Comparison of ENCODE assay signal across 8 mouse cellular contexts in the genomic region with DNA sequence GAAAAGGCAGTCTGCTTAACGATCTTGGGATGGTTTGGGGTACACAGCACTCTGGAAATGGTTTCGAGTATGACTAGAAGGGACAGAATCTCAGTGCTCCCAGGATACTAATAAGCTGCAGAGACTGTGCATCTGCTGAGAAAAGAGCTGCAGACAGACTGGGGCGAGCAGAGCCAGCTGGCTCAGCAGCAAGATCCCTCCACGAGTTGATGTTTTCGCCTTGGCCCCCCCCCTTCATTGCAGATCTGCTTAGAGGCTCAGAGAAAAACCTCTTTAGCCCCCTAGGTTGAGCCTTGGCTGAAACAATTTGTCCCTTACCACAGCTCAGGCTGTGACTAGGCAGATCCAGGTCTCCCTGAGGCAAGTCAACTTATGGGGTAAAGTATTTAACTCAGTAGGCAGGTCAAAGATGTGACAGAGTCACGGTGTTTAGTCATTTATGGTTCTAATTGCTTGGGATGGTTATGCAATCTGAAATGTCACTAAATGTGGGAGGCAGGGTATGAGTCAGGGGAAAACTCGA. TPM values are rescaled to one million over a fixed set of nuclear protein-coding genes. Genes with fewer than 3 reads are reported as not detected.
DNase-seq lines count a peak whose midpoint lies in the region; ATAC-seq and TF ChIP-seq lines count a peak whose summit lies in the region.

No protein-coding gene starts in this region.

- no peaks in the 10 kb centered on the region for H3K27me3 ChIP-seq in forebrain, postnatal 0 days (ENCODE audit: insufficient read depth, low read length)
- no peaks in the 10 kb centered on the region for H3K27me3 ChIP-seq in liver, embryonic 12.5 days (replicated peaks)

- WGBS in forebrain, postnatal 0 days, result 40% methylated on average over 7 of the region's 7 CpGs
- WGBS in liver, embryonic 12.5 days (ENCODE audit: insufficient replicate concordance), result 47% methylated on average over 7 of the region's 7 CpGs

- 0 out of 2 replicates have a peak, but pooled peaks cover 5% of the 10 kb centered on the region for H3K4me1 ChIP-seq in forebrain, postnatal 0 days (ENCODE audit: insufficient read depth)
- H3K4me1 ChIP-seq in liver, embryonic 12.5 days, result no peaks in the 10 kb centered on the region

- H3K36me3 ChIP-seq in forebrain, postnatal 0 days (ENCODE audit: insufficient read depth), result no peaks in the 10 kb centered on the region; the same call in none of the 2 replicates
- H3K36me3 ChIP-seq in liver, embryonic 12.5 days, result no peaks in the 10 kb centered on the region

- H3K9me3 ChIP-seq in forebrain, postnatal 0 days (ENCODE audit: low read length), result no peaks in the 10 kb centered on the region
- H3K9me3 ChIP-seq in liver, embryonic 12.5 days (replicated peaks), result no peaks in the 10 kb centered on the region

- H3K27ac ChIP-seq in forebrain, postnatal 0 days (ENCODE audit: low read depth, low read length), result peak overlapping the region; percentile 24
- no peak overlapping the region for H3K27ac ChIP-seq in liver, embryonic 12.5 days

- DNase-seq in gastrocnemius, postnatal 25 days, result peak; percentile 23
- DNase-seq in gastrocnemius, adult 8-10 months (ENCODE audit: low spot score in 2 of 2), result no peak
- DNase-seq in retina, adult 2 months (ENCODE audit: low read depth, low spot score), result peak; percentile 43
- DNase-seq in retina, embryonic 14.5 days (ENCODE audit: low spot score), result no peak
- DNase-seq in forebrain, postnatal 0 days, result peak; percentile 57
- DNase-seq in right cerebral cortex, postnatal 14 days, result peak; percentile 30
- DNase-seq in thymus, postnatal 36 days, result no peak

- no peak overlapping the region for H3K4me2 ChIP-seq in forebrain, postnatal 0 days (ENCODE audit: low read depth)
- no peak overlapping the region for H3K4me2 ChIP-seq in liver, embryonic 12.5 days

- ATAC-seq in forebrain, postnatal 0 days, result peak; percentile 83
- no peak for ATAC-seq in liver, embryonic 12.5 days

- H3K9ac ChIP-seq in forebrain, postnatal 0 days, result no peak overlapping the region
- H3K9ac ChIP-seq in liver, embryonic 12.5 days, result no peak overlapping the region

- TF ChIP-seq CTCF in forebrain, postnatal 0 days (IDR thresholded peaks at IDR 0.05; ENCODE audit: low read depth), result no peak

- H3K4me3 ChIP-seq in forebrain, postnatal 0 days (ENCODE audit: low read depth, low read length), result no peak overlapping the region
- H3K4me3 ChIP-seq in liver, embryonic 12.5 days, result no peak overlapping the region

RNA-seq across cellular contexts. Expression of a gene that starts 45.3 kb away (rescaled TPM):
- total RNA-seq in gastrocnemius, postnatal 25 days (2021), result 1 to 10 TPM; 1.8 to 2.1 TPM
- 1 to 10 TPM in 3 of 4 experiments, under 1 TPM in 1; 0.51 to 3.1 (median 1.7) TPM for total RNA-seq in gastrocnemius, adult 8-10 months (2022)
- 82.9 and 84.5 TPM in 2 replicates for total RNA-seq in forebrain, postnatal 0 days (2014; rRNA removed)
- polyA plus RNA-seq in forebrain, postnatal 0 days (2015; fragmentation: Nextera tagmentation; extraction: Ambion mirVana), result 93.0 and 106 TPM in 2 replicates
- 0.39 and 0.78 TPM in 2 replicates for polyA plus RNA-seq in liver, embryonic 12.5 days (2016; fragmentation: Nextera tagmentation; extraction: Ambion mirVana)

Comparison
In these comparisons a context has a peak if more than half of its experiments do, and no peak if none do; other contexts are left out.
1. DNase-seq: peak in gastrocnemius, postnatal 25 days (single experiment), retina, adult 2 months (single experiment), forebrain, postnatal 0 days (single experiment) and right cerebral cortex, postnatal 14 days (single experiment); none in gastrocnemius, adult 8-10 months (0 of 2), retina, embryonic 14.5 days (single experiment) and thymus, postnatal 36 days (0 of 2).
2. RNA of a gene that starts 45.3 kb away (total RNA-seq): 82.9 to 84.5 TPM in forebrain, postnatal 0 days; 0.51 to 3.1 TPM in gastrocnemius, adult 8-10 months and 1.8 to 2.1 TPM in gastrocnemius, postnatal 25 days; every median in the first group is over 10 times any median in the second.